14 mouse cellular contexts compared by ENCODE assay signal in genomic region chr4:97609831-97610727, GRCm38 (mm10).
A peak's percentile ranks its signal among the peaks of the same experiment; 100 is the strongest.
DNase-seq lines count a peak whose midpoint lies in the region; ATAC-seq lines count a peak whose summit lies in the region.
"Had no signal": no experiment of that assay in that cellular context is flagged by ENCODE, and none has a peak within 500 bp of the region (broad histone marks: within the 10 kb centered on the region; RNA-seq: fewer than 3 reads in every experiment).

No protein-coding gene starts in this region.

- no peak overlapping the region for H3K4me2 ChIP-seq in intestine, embryonic 14.5 days (ENCODE audit: low read length)
- H3K4me2 ChIP-seq in intestine, embryonic 15.5 days (replicated peaks) = no peak overlapping the region
- no peak overlapping the region for H3K4me2 ChIP-seq in embryonic facial prominence, embryonic 15.5 days (replicated peaks)
- no peak overlapping the region for H3K4me2 ChIP-seq in hindbrain, embryonic 12.5 days (replicated peaks)
- H3K4me2 ChIP-seq: limb, embryonic 12.5 days; stomach, embryonic 15.5 days had no signal

- no peak overlapping the region for H3K27ac ChIP-seq in intestine, embryonic 14.5 days (ENCODE audit: low read depth)
- H3K27ac ChIP-seq in intestine, embryonic 15.5 days = no peak overlapping the region
- peak overlapping the region; percentile 36 for H3K27ac ChIP-seq in embryonic facial prominence, embryonic 15.5 days (replicated peaks)
- peak overlapping the region; percentile 40 for H3K27ac ChIP-seq in hindbrain, embryonic 12.5 days
- H3K27ac ChIP-seq: macrophage had no signal

- H3K36me3 ChIP-seq in intestine, embryonic 14.5 days (ENCODE audit: control insufficient read depth, insufficient read depth, low read length) = no peaks in the 10 kb centered on the region
- no peaks in the 10 kb centered on the region for H3K36me3 ChIP-seq in intestine, embryonic 15.5 days
- no peaks in the 10 kb centered on the region for H3K36me3 ChIP-seq in embryonic facial prominence, embryonic 15.5 days
- H3K36me3 ChIP-seq in hindbrain, embryonic 12.5 days = no peaks in the 10 kb centered on the region
- H3K36me3 ChIP-seq: limb, embryonic 12.5 days; stomach, embryonic 15.5 days had no signal

- peak; percentile 35 for DNase-seq in intestine, embryonic 14.5 days (ENCODE audit: low spot score)
- peak; percentile 80 for DNase-seq in brain, embryonic 18.5 days (ENCODE audit: low read depth, low spot score)
- DNase-seq in embryo, embryonic 9.5 days (ENCODE audit: extremely low spot score) = no peak
- no peak for DNase-seq in adipocyte (ENCODE audit: low spot score)
- no peak for DNase-seq in kidney, postnatal 4 days
- DNase-seq: embryo, embryonic 11 days; kidney, adult 18-20 months had no signal

- ATAC-seq in intestine, embryonic 14.5 days (replicated peaks; ENCODE audit: low FRiP score, low TSS enrichment, low read depth) = no peak
- ATAC-seq in intestine, embryonic 15.5 days = no peak
- no peak for ATAC-seq in embryonic facial prominence, embryonic 15.5 days (ENCODE audit: insufficient number of reproducible peaks, low FRiP score, low TSS enrichment, low read depth)
- ATAC-seq in hindbrain, embryonic 12.5 days (ENCODE audit: low FRiP score) = no peak
- ATAC-seq: CD4-positive, CD25-positive, alpha-beta regulatory T cell, adult 4 months had no signal

- H3K9ac ChIP-seq in intestine, embryonic 14.5 days (ENCODE audit: low read length) = no peak overlapping the region
- no peak overlapping the region for H3K9ac ChIP-seq in intestine, embryonic 15.5 days
- no peak overlapping the region for H3K9ac ChIP-seq in embryonic facial prominence, embryonic 15.5 days
- H3K9ac ChIP-seq in hindbrain, embryonic 12.5 days = no peak overlapping the region
- H3K9ac ChIP-seq: limb, embryonic 12.5 days; stomach, embryonic 15.5 days had no signal

- H3K9me3 ChIP-seq in intestine, embryonic 14.5 days (ENCODE audit: control insufficient read depth, low read length) = no peaks in the 10 kb centered on the region
- no peaks in the 10 kb centered on the region for H3K9me3 ChIP-seq in intestine, embryonic 15.5 days
- no peaks in the 10 kb centered on the region for H3K9me3 ChIP-seq in embryonic facial prominence, embryonic 15.5 days (replicated peaks)
- H3K9me3 ChIP-seq in hindbrain, embryonic 12.5 days (replicated peaks) = no peaks in the 10 kb centered on the region
- H3K9me3 ChIP-seq: limb, embryonic 12.5 days; stomach, embryonic 15.5 days had no signal

- peaks cover 20% of the 10 kb centered on the region; the same call in 1 of the 2 replicates for H3K4me1 ChIP-seq in intestine, embryonic 14.5 days (replicated peaks; ENCODE audit: control insufficient read depth, insufficient read depth, low read length)
- H3K4me1 ChIP-seq in intestine, embryonic 15.5 days (replicated peaks) = peaks cover 7% of the 10 kb centered on the region
- H3K4me1 ChIP-seq in embryonic facial prominence, embryonic 15.5 days = peaks cover 18% of the 10 kb centered on the region; the same call in 1 of the 2 replicates
- peaks cover 10% of the 10 kb centered on the region for H3K4me1 ChIP-seq in hindbrain, embryonic 12.5 days

- no peak overlapping the region for H3K4me3 ChIP-seq in intestine, embryonic 14.5 days (ENCODE audit: low read depth, low read length)
- H3K4me3 ChIP-seq in intestine, embryonic 15.5 days (replicated peaks) = no peak overlapping the region
- no peak overlapping the region for H3K4me3 ChIP-seq in embryonic facial prominence, embryonic 15.5 days (replicated peaks)
- H3K4me3 ChIP-seq in hindbrain, embryonic 12.5 days = no peak overlapping the region
- H3K4me3 ChIP-seq: limb, embryonic 12.5 days; stomach, embryonic 15.5 days had no signal

- 38% methylated on average over 10 of the region's 10 CpGs for WGBS in intestine, embryonic 14.5 days
- WGBS in intestine, embryonic 15.5 days = 43% methylated on average over 10 of the region's 10 CpGs
- WGBS in embryonic facial prominence, embryonic 15.5 days = 27% methylated on average over 10 of the region's 10 CpGs
- 28% methylated on average over 10 of the region's 10 CpGs for WGBS in hindbrain, embryonic 12.5 days

- no peaks in the 10 kb centered on the region for H3K27me3 ChIP-seq in intestine, embryonic 14.5 days (replicated peaks; ENCODE audit: control insufficient read depth, insufficient read depth, low read length)
- no peaks in the 10 kb centered on the region for H3K27me3 ChIP-seq in intestine, embryonic 15.5 days (replicated peaks)
- no peaks in the 10 kb centered on the region for H3K27me3 ChIP-seq in embryonic facial prominence, embryonic 15.5 days
- no peaks in the 10 kb centered on the region for H3K27me3 ChIP-seq in hindbrain, embryonic 12.5 days
- H3K27me3 ChIP-seq: limb, embryonic 12.5 days; stomach, embryonic 15.5 days had no signal

Comparison
In these comparisons a context has a peak if more than half of its experiments do, and no peak if none do; other contexts are left out.
1. DNase-seq: peak in intestine, embryonic 14.5 days (single experiment) and brain, embryonic 18.5 days (single experiment); none in embryo, embryonic 9.5 days (single experiment), adipocyte (single experiment) and kidney, postnatal 4 days (0 of 2).
2. H3K27ac ChIP-seq: peak in embryonic facial prominence, embryonic 15.5 days (single experiment) and hindbrain, embryonic 12.5 days (single experiment); none in intestine, embryonic 14.5 days (single experiment) and intestine, embryonic 15.5 days (single experiment).